Mouse (Mus musculus) CH12.LX (cell line): ENCODE results near the gene Clstn1. TPM values are rescaled to one million over a fixed set of nuclear protein-coding genes. Genes with fewer than 3 reads are reported as not detected.

Source experiments
- DNase-seq: peaks from one replicate; pipeline ENCODE4 v3.0.0-alpha.2; 2013; ENCODE audit errors: extremely low read depth
- H3K27ac ChIP-seq: 2 replicates; pipeline ENCODE4 v1.5.1; 2012; ENCODE audit warnings: low read depth, mild to moderate bottlenecking, control low read depth, moderate library complexity; ENCODE audit not compliant: insufficient read depth
- H3K27me3 ChIP-seq: replicated peaks from 2 replicates; pipeline ENCODE3; 2012; ENCODE audit warnings: inconsistent platforms
- H3K36me3 ChIP-seq, 2 experiments: replicated peaks in 1 of 2; 2 replicates each; pipeline versions ENCODE3 to v1.6.1; 2012; ENCODE audit warnings: inconsistent platforms in 1 of 2, low read length in 1 of 2, mild to moderate bottlenecking in 1 of 2, mixed read lengths in 1 of 2, moderate library complexity in 1 of 2; ENCODE audit not compliant: control insufficient read depth in 1 of 2, insufficient read depth in 1 of 2
- H3K4me1 ChIP-seq, 2 experiments: 2 replicates each; pipeline ENCODE4 v1.6.1; 2012; ENCODE audit warnings: inconsistent platforms in 1 of 2, moderate library complexity in 1 of 2; ENCODE audit not compliant: insufficient read depth in 2 of 2, control insufficient read depth in 1 of 2
- H3K4me2 ChIP-seq: 2 replicates; pipeline ENCODE4 v1.6.1; 2012; ENCODE audit warnings: low read depth, mild to moderate bottlenecking, control low read depth; ENCODE audit not compliant: poor library complexity, insufficient read depth, severe bottlenecking
- H3K4me3 ChIP-seq, 3 experiments: fragments of 150-350 bp in 1 of 3; sonication (generic) in 1 of 3; replicated peaks in 1 of 3; 2 replicates each; pipeline versions ENCODE3 to v1.5.1; 2011 to 2012; ENCODE audit warnings: low read depth in 2 of 3, low read length in 2 of 3, mild to moderate bottlenecking in 2 of 3, moderate library complexity in 2 of 3, control low read depth in 1 of 3, improper control_type of control experiment in 1 of 3, inconsistent platforms in 1 of 3, mixed read lengths in 1 of 3; ENCODE audit not compliant: poor library complexity in 1 of 3
- H3K79me2 ChIP-seq: replicated peaks from 2 replicates; pipeline ENCODE4 v1.6.1; 2012; ENCODE audit warnings: mild to moderate bottlenecking, moderate library complexity; ENCODE audit not compliant: control insufficient read depth, poor library complexity, insufficient read depth, severe bottlenecking; ENCODE audit errors: extremely low read depth
- H3K9ac ChIP-seq: 2 replicates; pipeline ENCODE4 v1.6.1; 2012; ENCODE audit warnings: low read depth, mild to moderate bottlenecking, control low read depth, moderate library complexity; ENCODE audit not compliant: insufficient read depth
- H3K9me3 ChIP-seq: replicated peaks from 2 replicates; pipeline ENCODE3; 2012; ENCODE audit warnings: low read length, inconsistent platforms, mixed read lengths
- CTCF ChIP-seq, 2 experiments: IDR thresholded peaks in 1 of 2; conservative IDR thresholded peaks in 1 of 2; 2 replicates each; pipeline ENCODE4 v1.5.1; 2011 to 2012; ENCODE audit warnings: low read depth in 2 of 2, low read length in 2 of 2, improper control_type of control experiment in 1 of 2, inconsistent platforms in 1 of 2, mild to moderate bottlenecking in 1 of 2, moderate library complexity in 1 of 2
- E2F4 ChIP-seq: IDR thresholded peaks from 2 replicates; pipeline ENCODE4 v1.6.1; 2011; ENCODE audit warnings: low read depth, low read length, improper control_type of control experiment; ENCODE audit not compliant: insufficient replicate concordance
- GABPA ChIP-seq: IDR thresholded peaks from 2 replicates; pipeline ENCODE4 v1.6.1; 2012; ENCODE audit warnings: low read depth, low read length, improper control_type of control experiment, inconsistent platforms; ENCODE audit not compliant: insufficient replicate concordance
- JUND ChIP-seq: conservative IDR thresholded peaks from 2 replicates; pipeline ENCODE4 v1.6.1; 2011; ENCODE audit warnings: low read depth, low read length, improper control_type of control experiment
- MEF2A ChIP-seq: IDR thresholded peaks from 2 replicates; pipeline ENCODE4 v1.6.1; 2014; ENCODE audit warnings: low read depth, mild to moderate bottlenecking, inconsistent platforms, low read length, improper control_type of control experiment, borderline replicate concordance
- MXI1 ChIP-seq: IDR thresholded peaks from 2 replicates; pipeline ENCODE4 v1.6.1; 2011; ENCODE audit warnings: mild to moderate bottlenecking, low read depth, low read length, improper control_type of control experiment
- MYC ChIP-seq: IDR thresholded peaks from 2 replicates; pipeline ENCODE4 v1.6.1; 2011; ENCODE audit warnings: low read depth, mild to moderate bottlenecking, improper control_type of control experiment, low read length
- NRF1 ChIP-seq: IDR thresholded peaks from 2 replicates; pipeline ENCODE4 v1.6.1; 2014; ENCODE audit warnings: low read depth, mild to moderate bottlenecking, inconsistent platforms, low read length, improper control_type of control experiment, moderate library complexity
- PAX5 ChIP-seq: IDR thresholded peaks from 2 replicates; pipeline ENCODE4 v1.6.1; 2012; ENCODE audit warnings: low read length, inconsistent platforms, mixed read lengths
- POLR2A ChIP-seq: IDR thresholded peaks from 2 replicates; pipeline ENCODE4 v1.6.1; 2011; ENCODE audit warnings: low read depth, mild to moderate bottlenecking, improper control_type of control experiment, low read length
- RAD21 ChIP-seq: IDR thresholded peaks from 2 replicates; pipeline ENCODE4 v1.6.1; 2011; ENCODE audit warnings: low read depth, mild to moderate bottlenecking, low read length, improper control_type of control experiment, moderate library complexity
- SIN3A ChIP-seq: IDR thresholded peaks from 2 replicates; pipeline ENCODE4 v1.6.1; 2012; ENCODE audit warnings: low read length, improper control_type of control experiment, inconsistent platforms
- SMC3 ChIP-seq: IDR thresholded peaks from 2 replicates; pipeline ENCODE4 v1.6.1; 2011; ENCODE audit warnings: low read depth, low read length, improper control_type of control experiment
- TBP ChIP-seq: conservative IDR thresholded peaks from 2 replicates; pipeline ENCODE4 v1.6.1; 2011; ENCODE audit warnings: low read depth, low read length, improper control_type of control experiment
- TCF12 ChIP-seq: IDR thresholded peaks from 2 replicates; pipeline ENCODE4 v1.6.1; 2014; ENCODE audit warnings: low read depth, mild to moderate bottlenecking, inconsistent platforms, low read length, improper control_type of control experiment
- ZC3H11A ChIP-seq: IDR thresholded peaks from 2 replicates; pipeline ENCODE4 v1.6.1; 2012; ENCODE audit warnings: low read depth, mild to moderate bottlenecking, inconsistent platforms, low read length, improper control_type of control experiment
- ZKSCAN1 ChIP-seq: IDR thresholded peaks from 2 replicates; pipeline ENCODE4 v1.6.1; 2012; ENCODE audit warnings: low read depth, inconsistent platforms, low read length, improper control_type of control experiment, borderline replicate concordance
- dilution Hi-C: fragments of 300-500 bp; cut with MboI; formaldehyde crosslinking; loops from 2 replicates; pipeline ENCODE4 v1.14.3; 2020; ENCODE audit warnings: low sequenced_read_pairs; ENCODE audit not compliant: extremely low pct_unique_long_range_greater_than_20kb, extremely low pct_ligation_motif_present
- in situ Hi-C: fragments of 300-500 bp; cut with MboI; formaldehyde crosslinking; loops from 3 replicates; pipeline ENCODE4 v1.14.3; 2019; ENCODE audit warnings: low sequenced_read_pairs, low pct_ligation_motif_present, low pct_unique_long_range_greater_than_20kb, mixed read lengths
- polyA plus RNA-seq: library from polyadenylated mRNA; unstranded; fragments of >175 nt; gene quantifications from 2 replicates; pipeline ENCODE4 v1.2.1, GENCODE M21; 2012; ENCODE audit warnings: low read depth; ENCODE audit not compliant: insufficient read length
- total RNA-seq, 2 experiments: library from RNA; depleted of rRNA; stranded (reverse); fragments of 300-350 nt in 1 of 2; fragments of >200 nt in 1 of 2; gene quantifications; 2 replicates each; pipeline ENCODE4 v1.2.3; 2012 to 2014

Clstn1 gene
- total and polyA plus RNA-seq, 3 experiments: 26.4 to 53.1 (median 35.2) TPM

DNA sequence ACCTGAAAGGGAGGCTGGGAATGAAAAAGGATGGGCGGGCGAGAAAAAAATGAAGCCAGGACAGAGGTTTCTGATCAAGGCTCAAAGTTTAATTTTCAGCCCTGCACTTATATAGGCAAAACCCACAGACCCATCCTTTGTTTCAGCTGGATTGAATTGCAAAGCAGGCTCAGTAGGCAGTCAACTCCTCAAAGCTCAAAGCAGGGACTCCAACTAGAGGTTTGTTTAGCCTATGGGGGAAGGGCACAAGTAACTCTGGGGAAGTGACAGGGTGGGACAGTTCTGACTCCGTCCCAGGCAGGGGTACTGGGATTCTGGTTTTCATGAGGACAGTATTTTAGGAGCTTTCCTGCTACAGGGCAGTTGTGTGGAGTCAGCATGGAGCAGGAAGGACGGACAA lies 35.0 kb downstream of the Clstn1 start:
- Histone ChIP-seq H3K27me3 (no peaks in the 10 kb centered on the region), H3K4me2 (no peak overlapping the region), H3K36me3 (peaks cover 7 to 28% of the 10 kb centered on the region in 2 experiments), H3K4me1 (no peaks in the 10 kb centered on the region), H3K9me3 (no peaks in the 10 kb centered on the region), H3K4me3 (no peak overlapping the region), H3K79me2 (no peaks in the 10 kb centered on the region), H3K9ac (no peak overlapping the region), H3K27ac (no peak overlapping the region)
- TF ChIP-seq JUND: no peak
- no peak for TF ChIP-seq E2F4
- no peak for TF ChIP-seq MXI1
- no peak for TF ChIP-seq RAD21
- TF ChIP-seq MEF2A: no peak
- no peak for TF ChIP-seq TCF12
- TF ChIP-seq CTCF (conservative IDR thresholded peaks at IDR 0.05 in 1 of 2, IDR thresholded peaks at IDR 0.05 in 1 of 2; ENCODE audit: low read depth in 2 of 2, low read length in 2 of 2): no peak
- in situ Hi-C loops (no loop called here), dilution Hi-C loops (no loop called here)
- DNase-seq: no peak

GRCm38 (mm10) chr4:149623711-149624110 lies 37.4 kb downstream of the Clstn1 start:
- TF ChIP-seq NRF1: no peak
- no peak for TF ChIP-seq GABPA
- no peak for TF ChIP-seq POLR2A
- no peak for TF ChIP-seq PAX5
- no peak for TF ChIP-seq MYC
- no peak for TF ChIP-seq ZKSCAN1
- no peak for TF ChIP-seq ZC3H11A
- TF ChIP-seq SMC3: no peak
- no peak for TF ChIP-seq MEF2A
- no peak for TF ChIP-seq SIN3A
- TF ChIP-seq TBP: no peak
- Histone ChIP-seq H3K9ac (no peak overlapping the region), H3K9me3 (no peaks in the 10 kb centered on the region), H3K36me3 (peaks cover 3 to 42% of the 10 kb centered on the region in 2 experiments), H3K4me3 (no peak overlapping the region), H3K27me3 (no peaks in the 10 kb centered on the region), H3K4me2 (no peak overlapping the region), H3K79me2 (no peaks in the 10 kb centered on the region), H3K4me1 (no peaks in the 10 kb centered on the region), H3K27ac (no peak overlapping the region)
- dilution Hi-C loops: no loop called here
- DNase-seq: no peak
- in situ Hi-C loops: no loop called here
